Mouse (Mus musculus) liver, embryonic 14.5 days (tissue): ENCODE data around the gene Bsn. TPM values are rescaled to one million over a fixed set of nuclear protein-coding genes. Genes with fewer than 3 reads are reported as not detected.

ENCODE experiments used
- ATAC-seq: fragments of 200-750 bp; cut with Nextera tagmentation; 2 replicates; pipeline ENCODE4 v1.8.0; 2017; ENCODE audit warnings: moderate number of reproducible peaks, mild to moderate bottlenecking, moderate library complexity; ENCODE audit not compliant: insufficient read depth
- DNase-seq, 3 experiments: peaks; one replicate each; pipeline ENCODE4 v3.0.0-alpha.2; 2012 to 2013; ENCODE audit warnings: low read depth in 3 of 3, low spot score in 3 of 3
- H3K27ac ChIP-seq: fragments of 300-500 bp; sonication (generic); 2 replicates; pipeline ENCODE4 v1.5.1; 2014; ENCODE audit warnings: moderate library complexity, mild to moderate bottlenecking, control low read depth, inconsistent platforms
- H3K27me3 ChIP-seq: fragments of 300-500 bp; sonication (generic); 2 replicates; pipeline ENCODE4 v1.6.1; 2014; ENCODE audit warnings: mild to moderate bottlenecking, low read length, moderate library complexity; ENCODE audit not compliant: control insufficient read depth, insufficient read depth
- H3K36me3 ChIP-seq: fragments of 300-500 bp; sonication (generic); replicated peaks from 2 replicates; pipeline ENCODE4 v1.6.1; 2014; ENCODE audit warnings: low read depth; ENCODE audit not compliant: control insufficient read depth, insufficient read depth
- H3K4me1 ChIP-seq, 2 experiments: fragments of 200-500 bp in 1 of 2; fragments of 300-500 bp in 1 of 2; sonication (generic) in 1 of 2; replicated peaks; 2 replicates each; pipeline ENCODE4 v1.6.1; 2012 to 2014; ENCODE audit warnings: antibody characterized with exemption in 1 of 2, inconsistent platforms in 1 of 2, low read length in 1 of 2; ENCODE audit not compliant: control insufficient read depth in 2 of 2, insufficient read depth in 2 of 2
- H3K4me2 ChIP-seq: fragments of 300-500 bp; sonication (generic); 2 replicates; pipeline ENCODE4 v1.6.1; 2014; ENCODE audit warnings: low read depth, mild to moderate bottlenecking, control low read depth, moderate library complexity
- H3K4me3 ChIP-seq, 2 experiments: fragments of 200-500 bp in 1 of 2; fragments of 300-500 bp in 1 of 2; sonication (generic) in 1 of 2; 2 replicates each; pipeline ENCODE4 v1.5.1; 2012 to 2014; ENCODE audit warnings: low read depth in 2 of 2, low read length in 2 of 2, mild to moderate bottlenecking in 2 of 2, control low read depth in 1 of 2, inconsistent platforms in 1 of 2, moderate library complexity in 1 of 2; ENCODE audit not compliant: insufficient read depth in 1 of 2
- H3K9ac ChIP-seq: fragments of 300-500 bp; sonication (generic); replicated peaks from 2 replicates; pipeline ENCODE4 v1.6.1; 2014; ENCODE audit warnings: mild to moderate bottlenecking, control low read depth, moderate library complexity
- H3K9me3 ChIP-seq: fragments of 300-500 bp; sonication (generic); 2 replicates; pipeline ENCODE4 v1.6.1; 2016; ENCODE audit warnings: low read length, mixed read lengths; ENCODE audit not compliant: control insufficient read depth
- CTCF ChIP-seq: IDR thresholded peaks from 2 replicates; pipeline ENCODE4 v1.5.1; 2016; ENCODE audit warnings: antibody characterized with exemption, low read depth, control low read depth
- EP300 ChIP-seq: IDR thresholded peaks from 2 replicates; pipeline ENCODE4 v1.6.1; 2016; ENCODE audit warnings: antibody characterized with exemption, low read depth
- WGBS: fragments of 180-500 bp; shearing (Covaris S2); extraction: QIAGEN DNeasy Blood & Tissue Kit; methylation state at CpG from one replicate; pipeline ENCODE4 v1.1.7; 2014; ENCODE audit not compliant: insufficient replicate concordance; 5-methylcytosine and 5-hydroxymethylcytosine counted together
- polyA plus RNA-seq, 2 experiments: library from polyadenylated mRNA; depleted of rRNA in 1 of 2; stranded (reverse) in 1 of 2; unstranded in 1 of 2; fragments of >200 nt; fragmentation: Nextera tagmentation in 1 of 2; extraction: Ambion mirVana in 1 of 2; gene quantifications; 2 replicates each; pipeline versions ENCODE4 v1.2.1 to v1.2.3; 2012 to 2014

Bsn gene
- polyA plus RNA-seq, 2 experiments = 0.86 to 1.1 TPM

DNA sequence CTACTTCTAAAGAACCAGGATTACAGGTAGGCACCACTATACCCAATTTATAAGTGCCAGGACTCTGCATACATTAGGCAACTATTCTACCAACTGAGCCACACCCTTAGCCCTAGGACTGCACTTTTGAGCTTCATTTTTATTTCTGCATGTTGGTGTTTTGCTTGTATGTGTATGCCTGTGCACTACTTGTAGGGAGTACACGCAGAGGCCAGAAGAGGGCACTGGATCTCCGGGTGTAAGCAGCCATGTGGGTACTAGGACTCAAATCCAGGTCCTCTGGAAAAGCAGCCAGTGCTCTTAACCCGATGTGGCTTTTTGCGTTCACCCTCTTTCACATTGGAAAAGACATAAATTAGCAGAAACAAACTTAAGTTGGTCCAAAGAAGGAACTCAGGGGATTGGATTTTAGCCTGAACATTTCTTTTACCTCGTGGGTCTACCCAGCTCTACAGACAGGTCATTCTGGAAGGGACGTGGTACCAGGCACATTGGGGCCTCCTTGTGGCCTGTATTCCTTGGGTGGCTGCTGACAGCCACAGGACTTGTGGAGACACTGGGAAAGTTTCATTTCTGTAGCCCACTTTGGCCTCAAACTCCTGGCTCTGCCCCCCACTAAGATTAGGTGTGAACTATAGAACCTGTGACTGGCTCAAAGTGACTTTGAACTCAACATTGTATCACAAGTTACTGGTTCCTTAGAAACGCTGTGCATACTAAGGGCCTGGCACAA is 50.1 kb downstream of the Bsn start:
- TF ChIP-seq CTCF (peak; percentile 33), EP300 (no peak)
- Histone ChIP-seq H3K4me1 (no peaks in the 10 kb centered on the region), H3K27ac (no peak overlapping the region), H3K9ac (no peak overlapping the region), H3K27me3 (no peaks in the 10 kb centered on the region), H3K4me3 (no peak overlapping the region), H3K36me3 (no peaks in the 10 kb centered on the region), H3K9me3 (no peaks in the 10 kb centered on the region), H3K4me2 (no peak overlapping the region)
- ATAC-seq = no peak
- DNase-seq = no peak
- WGBS = 58% methylated on average over 7 of the region's 7 CpGs

- Histone ChIP-seq H3K4me2 (no peak overlapping the region), H3K4me3 (no peak overlapping the region), H3K9ac (no peak overlapping the region), H3K27me3 (no peaks in the 10 kb centered on the region), H3K4me1 (no peaks in the 10 kb centered on the region), H3K27ac (no peak overlapping the region), H3K36me3 (no peaks in the 10 kb centered on the region), H3K9me3 (no peaks in the 10 kb centered on the region)
- WGBS = 73% methylated on average over 17 of the region's 17 CpGs
- no peak for ATAC-seq
- no peak for TF ChIP-seq CTCF
- no peak for TF ChIP-seq EP300
- no peak for DNase-seq
Measured at GRCm38 (mm10) chr9:108139169-108139962, 50.8 kb downstream of the Bsn start.

- ATAC-seq = no peak
- Histone ChIP-seq H3K27me3 (no peaks in the 10 kb centered on the region), H3K9me3 (no peaks in the 10 kb centered on the region), H3K27ac (no peak overlapping the region), H3K4me3 (no peak overlapping the region), H3K4me1 (no peaks in the 10 kb centered on the region), H3K36me3 (no peaks in the 10 kb centered on the region), H3K9ac (no peak overlapping the region), H3K4me2 (no peak overlapping the region)
- 59% methylated on average over 6 of the region's 6 CpGs for WGBS
- no peak for DNase-seq
- no peak for TF ChIP-seq CTCF
- no peak for TF ChIP-seq EP300
Measured at GRCm38 (mm10) chr9:108138118-108138517, 52.1 kb downstream of the Bsn start.

- H3K27ac ChIP-seq = no peak overlapping the region
- H3K4me3 ChIP-seq = no peak overlapping the region
- H3K27me3 ChIP-seq = no peaks in the 10 kb centered on the region
- no peak for TF ChIP-seq CTCF
- TF ChIP-seq EP300 = no peak
- no peak for DNase-seq
- no peaks in the 10 kb centered on the region for H3K4me1 ChIP-seq
- H3K4me2 ChIP-seq = no peak overlapping the region
- no peaks in the 10 kb centered on the region for H3K9me3 ChIP-seq
- 23% methylated on average over 17 of the region's 17 CpGs for WGBS
- H3K36me3 ChIP-seq = no peaks in the 10 kb centered on the region
- no peak overlapping the region for H3K9ac ChIP-seq
- ATAC-seq = no peak
Measured at GRCm38 (mm10) chr9:108137523-108137922, 52.7 kb downstream of the Bsn start.

DNA sequence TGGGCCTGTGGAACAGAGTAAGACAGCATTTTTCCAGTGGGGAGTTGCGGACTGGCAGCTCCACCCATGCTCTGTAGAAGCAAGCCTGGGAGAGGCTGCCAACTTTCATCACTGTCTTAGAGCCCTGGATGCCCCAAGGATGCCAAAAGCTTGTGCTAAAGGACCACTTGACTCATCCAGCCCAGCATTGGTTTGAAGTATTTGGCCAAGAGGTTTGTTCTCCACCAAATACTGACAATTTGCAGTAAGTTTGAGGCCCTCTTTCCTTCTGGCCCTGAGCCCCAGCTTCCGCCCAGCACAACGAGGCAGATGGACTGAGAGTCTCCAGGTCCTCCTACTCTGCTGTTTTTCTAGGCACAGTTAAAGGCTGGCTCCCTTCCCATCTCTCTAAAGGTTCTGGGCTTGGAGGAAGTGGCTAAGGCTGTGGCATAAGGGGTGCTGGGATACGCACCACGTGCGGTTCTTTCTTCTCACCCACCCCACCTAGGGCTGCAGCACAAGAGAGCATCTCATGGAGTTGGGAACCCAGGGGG is 53.2 kb downstream of the Bsn start:
- DNase-seq (no peak), ATAC-seq (no peak)
- H3K4me1 ChIP-seq = no peaks in the 10 kb centered on the region
- H3K4me2 ChIP-seq = no peak overlapping the region
- H3K36me3 ChIP-seq = no peaks in the 10 kb centered on the region
- H3K27ac ChIP-seq = no peak overlapping the region
- WGBS = 68% methylated on average over 6 of the region's 6 CpGs
- TF ChIP-seq EP300 (no peak), CTCF (no peak)
- H3K4me3 ChIP-seq = no peak overlapping the region
- no peaks in the 10 kb centered on the region for H3K27me3 ChIP-seq
- H3K9ac ChIP-seq = no peak overlapping the region
- H3K9me3 ChIP-seq = no peaks in the 10 kb centered on the region
